Mouse (Mus musculus) intestine, postnatal 0 days (tissue): ENCODE data around the gene Stambp. TPM values are rescaled to one million over a fixed set of nuclear protein-coding genes. Genes with fewer than 3 reads are reported as not detected.

Experiments
- ATAC-seq: fragments of 200-750 bp; cut with Nextera tagmentation; 2 replicates; pipeline ENCODE4 v1.8.0; 2017; ENCODE audit warnings: mild to moderate bottlenecking, moderate TSS enrichment, moderate library complexity
- H3K27ac ChIP-seq: fragments of 300-500 bp; sonication (generic); 2 replicates; pipeline ENCODE4 v1.5.1; 2014; ENCODE audit warnings: mild to moderate bottlenecking, low read depth, low read length, moderate library complexity
- H3K27me3 ChIP-seq: fragments of 300-500 bp; sonication (generic); replicated peaks from 2 replicates; pipeline ENCODE4 v1.6.1; 2014; ENCODE audit warnings: low read length, mixed read lengths; ENCODE audit not compliant: control insufficient read depth, insufficient read depth
- H3K36me3 ChIP-seq: fragments of 300-500 bp; sonication (generic); 2 replicates; pipeline ENCODE4 v1.6.1; 2014; ENCODE audit warnings: mild to moderate bottlenecking, moderate library complexity; ENCODE audit not compliant: control insufficient read depth, insufficient read depth
- H3K4me1 ChIP-seq: fragments of 300-500 bp; sonication (generic); replicated peaks from 2 replicates; pipeline ENCODE4 v1.6.1; 2014; ENCODE audit warnings: antibody characterized with exemption, low read length, mixed read lengths; ENCODE audit not compliant: control insufficient read depth, insufficient read depth
- H3K4me2 ChIP-seq: fragments of 300-500 bp; sonication (generic); replicated peaks from 2 replicates; pipeline ENCODE4 v1.6.1; 2014; ENCODE audit warnings: low read depth, mild to moderate bottlenecking, moderate library complexity
- H3K4me3 ChIP-seq: fragments of 300-500 bp; sonication (generic); 2 replicates; pipeline ENCODE4 v1.5.1; 2014; ENCODE audit warnings: low read depth, low read length
- H3K9ac ChIP-seq: fragments of 300-500 bp; sonication (generic); 2 replicates; pipeline ENCODE4 v1.6.1; 2014; ENCODE audit warnings: mild to moderate bottlenecking, low read depth, low read length
- H3K9me3 ChIP-seq: fragments of 300-500 bp; sonication (generic); 2 replicates; pipeline ENCODE4 v1.6.1; 2016; ENCODE audit warnings: mixed run types; ENCODE audit not compliant: control insufficient read depth
- CTCF ChIP-seq: sonication (generic); IDR thresholded peaks from 2 replicates; pipeline ENCODE4 v1.5.1; 2016; ENCODE audit warnings: low read depth, mild to moderate bottlenecking, control low read depth, antibody characterized with exemption, moderate library complexity
- WGBS: fragments of 180-500 bp; shearing (Covaris S2); extraction: QIAGEN DNeasy Blood & Tissue Kit; methylation state at CpG from one replicate; pipeline ENCODE4 v1.1.7; 2014; 5-methylcytosine and 5-hydroxymethylcytosine counted together
- polyA plus RNA-seq: library from polyadenylated mRNA; unstranded; fragments of >200 nt; fragmentation: Nextera tagmentation; extraction: Ambion mirVana; gene quantifications from 2 replicates; pipeline ENCODE4 v1.2.1, GENCODE M21; 2015

The Stambp gene
- polyA plus RNA-seq, 1 experiment from 2014 or later: 24.9 TPM

DNA sequence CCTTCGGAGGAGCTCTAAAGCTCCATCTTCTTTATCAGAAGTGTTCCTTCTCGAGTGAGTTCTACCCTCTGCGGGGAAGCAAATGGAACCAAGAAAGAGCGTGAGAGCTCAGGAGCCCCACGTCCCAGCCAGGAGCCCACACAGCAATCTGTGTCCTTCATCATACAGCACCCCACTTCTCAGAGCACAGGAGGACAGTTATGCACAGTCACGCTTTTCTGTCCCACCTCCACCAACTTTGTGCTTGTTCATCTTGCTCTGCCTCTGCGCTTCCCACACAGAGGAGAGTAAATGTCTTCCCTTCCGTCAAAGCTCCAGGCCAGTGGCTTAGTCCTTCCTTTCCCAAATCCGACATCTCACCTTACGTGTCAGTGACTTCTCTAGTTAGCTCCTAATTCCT is 73.5 kb downstream of the Stambp start:
- Histone ChIP-seq H3K36me3 (peaks cover 27% of the 10 kb centered on the region), H3K9ac (no peak overlapping the region), H3K4me1 (no peaks in the 10 kb centered on the region), H3K27me3 (no peaks in the 10 kb centered on the region), H3K4me2 (no peak overlapping the region), H3K9me3 (no peaks in the 10 kb centered on the region), H3K4me3 (no peak overlapping the region), H3K27ac (no peak overlapping the region)
- no peak for TF ChIP-seq CTCF
- 92% methylated on average over 10 of the region's 10 CpGs for WGBS
- no peak for ATAC-seq

DNA sequence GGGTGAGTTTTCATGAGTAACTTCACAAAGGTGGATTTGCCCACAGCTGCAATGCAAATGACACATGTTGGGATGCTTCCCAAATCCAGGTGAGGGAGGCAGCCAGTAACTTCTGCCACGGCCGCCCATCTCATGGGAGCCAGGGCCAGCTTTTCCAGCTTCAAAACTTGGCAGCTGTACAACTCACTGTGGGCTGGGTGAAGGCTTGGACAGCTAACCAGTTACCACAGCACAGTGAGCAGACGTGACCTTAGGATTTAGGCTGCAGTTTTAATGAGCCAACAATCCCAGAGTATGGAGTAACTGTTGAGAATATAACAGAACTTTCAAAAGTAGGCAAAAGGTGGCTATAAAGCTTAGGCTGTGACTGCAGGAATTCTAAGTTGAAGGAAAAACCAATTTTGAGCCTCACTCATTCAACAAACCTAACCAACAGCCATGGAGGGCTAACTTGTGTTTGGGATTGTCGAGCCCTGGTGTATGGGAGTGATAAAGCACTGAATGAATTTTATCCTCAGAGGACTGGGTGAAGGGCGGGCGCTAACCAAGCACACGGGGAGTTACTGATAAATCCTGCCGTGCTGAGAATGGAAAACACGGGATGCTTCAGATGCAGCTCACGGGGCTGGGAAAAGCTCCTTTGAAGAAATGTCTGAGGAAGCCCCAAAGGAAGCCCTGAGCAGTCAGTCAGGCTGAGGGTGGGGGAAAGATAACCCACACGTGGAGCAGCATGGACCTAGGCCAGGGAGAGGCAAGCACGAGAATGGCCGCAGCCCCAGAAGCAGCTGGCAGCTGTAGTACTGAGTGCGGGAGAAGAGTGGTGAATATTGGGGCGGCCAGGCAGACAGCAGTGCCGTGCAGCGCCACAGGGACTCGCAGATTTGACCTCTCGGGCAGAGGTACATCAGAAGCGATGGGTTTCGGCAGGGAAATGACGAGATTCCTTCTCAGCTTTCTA is 75.5 kb downstream of the Stambp start:
- Histone ChIP-seq H3K4me2 (no peak overlapping the region), H3K9me3 (no peaks in the 10 kb centered on the region), H3K9ac (no peak overlapping the region), H3K36me3 (peaks cover 39% of the 10 kb centered on the region), H3K4me3 (no peak overlapping the region), H3K27ac (no peak overlapping the region), H3K27me3 (no peaks in the 10 kb centered on the region), H3K4me1 (no peaks in the 10 kb centered on the region)
- 87% methylated on average over 22 of the region's 22 CpGs for WGBS
- no peak for ATAC-seq
- TF ChIP-seq CTCF: no peak

DNA sequence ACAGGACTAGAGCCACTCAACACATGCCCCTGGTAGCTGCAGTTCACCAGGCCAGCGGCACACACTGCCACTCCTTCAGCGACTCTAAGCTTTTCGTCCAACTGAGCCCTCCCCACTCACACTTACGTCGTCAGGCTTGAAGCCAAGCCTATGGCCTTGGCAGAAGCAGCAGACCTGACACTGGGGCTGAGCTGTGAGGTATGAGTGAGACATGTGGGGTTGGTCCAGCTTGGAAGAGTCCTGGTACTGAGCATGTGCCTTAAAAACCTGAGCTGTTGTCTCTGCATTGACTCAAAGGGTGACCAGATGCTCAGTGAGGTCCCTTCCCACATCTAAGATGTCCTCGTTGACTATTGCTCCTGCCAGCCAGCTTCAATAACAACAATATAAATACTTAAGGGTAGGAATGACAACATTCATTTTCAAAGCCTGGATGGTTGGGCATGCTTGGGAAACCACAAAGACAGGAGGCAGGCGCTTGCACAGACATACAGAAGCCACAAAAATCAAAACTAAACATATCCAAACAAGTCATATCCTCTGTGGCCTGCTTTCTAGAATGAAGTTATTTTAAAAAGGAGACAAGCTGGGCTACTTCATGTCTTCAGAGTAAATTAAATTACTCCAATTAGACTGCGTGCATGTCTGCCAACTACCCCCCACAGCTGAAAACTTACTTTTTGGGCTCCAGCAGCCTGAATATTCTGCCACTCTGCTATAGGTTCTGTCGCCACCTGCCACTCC is 76.3 kb downstream of the Stambp start:
- no peak overlapping the region for H3K4me2 ChIP-seq
- no peaks in the 10 kb centered on the region for H3K9me3 ChIP-seq
- H3K27me3 ChIP-seq: no peaks in the 10 kb centered on the region
- no peak overlapping the region for H3K4me3 ChIP-seq
- H3K4me1 ChIP-seq: no peaks in the 10 kb centered on the region
- ATAC-seq: no peak
- WGBS: 84% methylated on average over 9 of the region's 9 CpGs
- peaks cover 39% of the 10 kb centered on the region for H3K36me3 ChIP-seq
- no peak overlapping the region for H3K9ac ChIP-seq
- no peak overlapping the region for H3K27ac ChIP-seq
- TF ChIP-seq CTCF: no peak

Other genes with a start within 250 kb of the Stambp start
- gene Mthfd2, start 246.8 kb downstream of the Stambp start, polyA plus RNA-seq: 17.6 and 18.4 TPM in 2 replicates
- 29.7 and 30.8 TPM in 2 replicates for gene Mob1a, start 246.7 kb downstream of the Stambp start, polyA plus RNA-seq
- gene Bola3, start 223.6 kb downstream of the Stambp start, polyA plus RNA-seq: 167 and 184 TPM in 2 replicates
- 28.1 and 34.3 TPM in 2 replicates for gene Tet3, start 113.6 kb downstream of the Stambp start, polyA plus RNA-seq
- gene Dguok, start 65.8 kb downstream of the Stambp start, polyA plus RNA-seq: 30.9 and 33.7 TPM in 2 replicates
- 2,265 and 2,375 TPM in 2 replicates for gene Actg2, start 36.5 kb downstream of the Stambp start, polyA plus RNA-seq
- gene Clec4f, start 83.5 kb upstream of the Stambp start, polyA plus RNA-seq: 4.5 and 5.3 TPM in 2 replicates
- gene Cd207, start 105.1 kb upstream of the Stambp start, polyA plus RNA-seq: not detected in 2 replicates
- gene Vax2, start 138.5 kb upstream of the Stambp start, polyA plus RNA-seq: not detected in 2 replicates
- gene Atp6v1b1, start 170.3 kb upstream of the Stambp start, polyA plus RNA-seq: not detected in 2 replicates
- not detected in 2 replicates for gene Ankrd53, start 189.9 kb upstream of the Stambp start, polyA plus RNA-seq
- gene Tex261, start 203.1 kb upstream of the Stambp start, polyA plus RNA-seq: 107 and 111 TPM in 2 replicates
- gene Nagk, start 222.3 kb upstream of the Stambp start, polyA plus RNA-seq: 116 and 134 TPM in 2 replicates